Mouse (Mus musculus): Measurements from ENCODE around the gene Jak2. TPM values are rescaled to one million over a fixed set of nuclear protein-coding genes. Genes with fewer than 3 reads are reported as not detected.

Jak2 gene
- total and polyA plus RNA-seq, 2 experiments from 2014 or later = 13.2 to 52.5 TPM

GRCm38 (mm10) chr19:29341029-29341428 lies 89.4 kb downstream of the Jak2 start:
- Histone ChIP-seq H3K4me1 (ENCODE audit: insufficient read depth) (no peaks in the 10 kb centered on the region), H3K4me2 (ENCODE audit: low read depth) (no peak overlapping the region), H3K36me3 (ENCODE audit: insufficient read depth) (no peaks in the 10 kb centered on the region), H3K27ac (ENCODE audit: low read depth, low read length) (no peak overlapping the region), H3K9ac (no peak overlapping the region), H3K4me3 (ENCODE audit: low read depth, low read length) (no peak overlapping the region), H3K9me3 (ENCODE audit: low read length) (no peaks in the 10 kb centered on the region), H3K27me3 (ENCODE audit: insufficient read depth, low read length) (no peaks in the 10 kb centered on the region)
- 80% methylated on average over 4 of the region's 4 CpGs for WGBS
- ATAC-seq = no peak
- TF ChIP-seq CTCF (IDR thresholded peaks at IDR 0.05; ENCODE audit: low read depth) = no peak
- DNase-seq = no peak

- Histone ChIP-seq H3K27ac (ENCODE audit: low read depth, low read length) (no peak overlapping the region), H3K36me3 (ENCODE audit: insufficient read depth) (no peaks in the 10 kb centered on the region), H3K27me3 (ENCODE audit: insufficient read depth, low read length) (no peaks in the 10 kb centered on the region), H3K4me1 (ENCODE audit: insufficient read depth) (no peaks in the 10 kb centered on the region), H3K9ac (no peak overlapping the region), H3K9me3 (ENCODE audit: low read length) (no peaks in the 10 kb centered on the region), H3K4me2 (ENCODE audit: low read depth) (no peak overlapping the region), H3K4me3 (ENCODE audit: low read depth, low read length) (no peak overlapping the region)
- 86% methylated on average over 6 of the region's 6 CpGs for WGBS
- ATAC-seq (no peak), DNase-seq (no peak)
- no peak for TF ChIP-seq CTCF (IDR thresholded peaks at IDR 0.05; ENCODE audit: low read depth)
These were observed 90.7 kb downstream of the Jak2 start for GRCm38 (mm10) chr19:29342281-29342680.

GRCm38 (mm10) chr19:29344868-29345267 lies 93.2 kb downstream of the Jak2 start:
- H3K4me1 ChIP-seq (ENCODE audit: insufficient read depth) = no peaks in the 10 kb centered on the region
- H3K27me3 ChIP-seq (ENCODE audit: insufficient read depth, low read length) = no peaks in the 10 kb centered on the region
- no peak overlapping the region for H3K4me3 ChIP-seq (ENCODE audit: low read depth, low read length)
- H3K9me3 ChIP-seq (ENCODE audit: low read length) = no peaks in the 10 kb centered on the region
- H3K9ac ChIP-seq = no peak overlapping the region
- H3K27ac ChIP-seq (ENCODE audit: low read depth, low read length) = no peak overlapping the region
- H3K36me3 ChIP-seq (ENCODE audit: insufficient read depth) = peaks cover 5% of the 10 kb centered on the region
- ATAC-seq (no peak), DNase-seq (no peak)
- no peak overlapping the region for H3K4me2 ChIP-seq (ENCODE audit: low read depth)
- no peak for TF ChIP-seq CTCF (IDR thresholded peaks at IDR 0.05; ENCODE audit: low read depth)

- 76% methylated on average over 6 of the region's 6 CpGs for WGBS
- Histone ChIP-seq H3K4me2 (ENCODE audit: low read depth) (no peak overlapping the region), H3K27ac (ENCODE audit: low read depth, low read length) (no peak overlapping the region), H3K4me3 (ENCODE audit: low read depth, low read length) (no peak overlapping the region), H3K36me3 (ENCODE audit: insufficient read depth) (peaks cover 9% of the 10 kb centered on the region), H3K4me1 (ENCODE audit: insufficient read depth) (no peaks in the 10 kb centered on the region), H3K9ac (no peak overlapping the region), H3K27me3 (ENCODE audit: insufficient read depth, low read length) (no peaks in the 10 kb centered on the region), H3K9me3 (ENCODE audit: low read length) (no peaks in the 10 kb centered on the region)
- peak; percentile 18 for DNase-seq
- ATAC-seq = no peak
- TF ChIP-seq CTCF (IDR thresholded peaks at IDR 0.05; ENCODE audit: low read depth) = no peak
These were observed 94.0 kb downstream of the Jak2 start for GRCm38 (mm10) chr19:29345636-29346035.

- Histone ChIP-seq H3K27me3 (ENCODE audit: insufficient read depth, low read length) (no peaks in the 10 kb centered on the region), H3K4me3 (ENCODE audit: low read depth, low read length) (no peak overlapping the region), H3K27ac (ENCODE audit: low read depth, low read length) (no peak overlapping the region), H3K36me3 (ENCODE audit: insufficient read depth) (peaks cover 9% of the 10 kb centered on the region), H3K4me2 (ENCODE audit: low read depth) (no peak overlapping the region), H3K9ac (no peak overlapping the region), H3K9me3 (ENCODE audit: low read length) (no peaks in the 10 kb centered on the region), H3K4me1 (ENCODE audit: insufficient read depth) (no peaks in the 10 kb centered on the region)
- no peak for ATAC-seq
- TF ChIP-seq CTCF (IDR thresholded peaks at IDR 0.05; ENCODE audit: low read depth) = no peak
- WGBS = 34% methylated on average over 5 of the region's 5 CpGs
- no peak for DNase-seq
These were observed 99.4 kb downstream of the Jak2 start for GRCm38 (mm10) chr19:29350991-29351390.

- Histone ChIP-seq H3K27me3 (ENCODE audit: insufficient read depth, low read length) (no peaks in the 10 kb centered on the region), H3K4me1 (ENCODE audit: insufficient read depth) (no peaks in the 10 kb centered on the region), H3K27ac (ENCODE audit: low read depth, low read length) (peak overlapping the region; percentile 15; the same call in 1 of the 2 replicates), H3K9ac (no peak overlapping the region), H3K36me3 (ENCODE audit: insufficient read depth) (peaks cover 19% of the 10 kb centered on the region), H3K4me2 (ENCODE audit: low read depth) (peak overlapping the region; percentile 43), H3K4me3 (ENCODE audit: low read depth, low read length) (peak overlapping the region; percentile 7; the same call in 1 of the 2 replicates), H3K9me3 (ENCODE audit: low read length) (no peaks in the 10 kb centered on the region)
- WGBS = 2% methylated on average over 20 of the region's 20 CpGs
- ATAC-seq = peak; percentile 89
- DNase-seq = peak; percentile 88
- TF ChIP-seq CTCF (IDR thresholded peaks at IDR 0.05; ENCODE audit: low read depth) = peak; percentile 94
These were observed 103.6 kb downstream of the Jak2 start for GRCm38 (mm10) chr19:29354895-29355877.

- H3K4me1 ChIP-seq (ENCODE audit: insufficient read depth) = peaks cover 6% of the 10 kb centered on the region
- no peaks in the 10 kb centered on the region for H3K27me3 ChIP-seq (ENCODE audit: insufficient read depth, low read length)
- no peak for ATAC-seq
- no peak overlapping the region for H3K4me2 ChIP-seq (ENCODE audit: low read depth)
- WGBS = 90% methylated on average over 11 of the region's 11 CpGs
- no peak for TF ChIP-seq CTCF (IDR thresholded peaks at IDR 0.05; ENCODE audit: low read depth)
- DNase-seq = no peak
- no peak overlapping the region for H3K27ac ChIP-seq (ENCODE audit: low read depth, low read length)
- H3K9ac ChIP-seq = no peak overlapping the region
- no peaks in the 10 kb centered on the region for H3K9me3 ChIP-seq (ENCODE audit: low read length)
- H3K36me3 ChIP-seq (ENCODE audit: insufficient read depth) = peaks cover 19% of the 10 kb centered on the region
- H3K4me3 ChIP-seq (ENCODE audit: low read depth, low read length) = no peak overlapping the region
These were observed 104.7 kb downstream of the Jak2 start for GRCm38 (mm10) chr19:29356281-29356680.

Measured in forebrain, postnatal 0 days (tissue).